Mouse (Mus musculus): ENCODE results near the gene Safb. TPM values are rescaled to one million over a fixed set of nuclear protein-coding genes. Genes with fewer than 3 reads are reported as not detected.
"Not testable (repeated sequence)": the region's sequence is repeated elsewhere in the genome, so short reads cannot be mapped to it uniquely, and the experiment has no call there.

Gene Safb
- polyA plus RNA-seq, 1 experiment from 2014 or later: 103 TPM

DNA sequence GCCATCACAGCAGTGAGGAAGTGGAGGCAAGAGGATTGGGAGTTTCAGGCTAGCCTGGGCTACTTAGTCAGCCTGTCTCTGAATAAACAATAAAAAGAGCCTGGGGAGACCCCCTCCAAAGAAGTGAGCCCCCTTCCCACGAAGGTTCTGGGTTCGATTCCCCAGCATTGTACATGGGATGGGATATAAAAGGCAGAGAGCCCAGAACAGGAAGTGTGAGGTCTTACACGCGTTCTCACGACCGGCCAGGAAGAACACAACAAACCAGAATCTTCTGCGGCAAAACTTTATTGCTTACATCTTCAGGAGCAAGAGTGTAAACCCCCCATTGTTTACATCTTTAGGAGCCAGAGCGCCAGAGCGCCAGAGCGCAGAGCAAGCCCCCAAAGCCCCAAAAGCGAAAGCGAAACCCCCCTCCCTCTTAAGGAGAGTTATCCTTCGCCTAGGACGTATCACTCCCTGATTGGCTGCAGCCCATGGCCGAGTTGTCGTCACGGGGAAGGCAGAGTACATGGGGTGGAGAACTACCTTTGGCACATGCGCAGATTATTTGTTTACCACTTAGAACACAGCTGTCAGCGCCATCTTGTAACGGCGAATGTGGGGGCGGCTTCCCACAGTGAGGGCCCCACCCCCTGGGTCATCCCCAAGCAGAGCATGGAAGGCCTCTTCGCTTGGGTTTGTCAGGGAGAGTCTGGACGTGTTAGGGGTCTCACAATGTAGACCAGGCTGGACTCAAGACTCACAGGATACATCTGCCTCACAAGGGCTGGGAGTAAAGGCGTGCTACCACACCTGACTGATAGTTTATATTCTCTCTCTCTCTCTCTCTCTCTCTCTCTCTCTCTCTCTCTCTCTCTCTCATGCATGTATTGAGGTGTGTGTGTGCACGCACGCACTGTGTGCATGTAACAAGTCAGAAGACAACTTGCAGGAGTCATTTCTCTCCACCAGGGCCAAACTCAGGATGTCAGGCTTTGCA, 45.5 kb downstream of the Safb start:
- not testable (repeated sequence) for ATAC-seq (ENCODE audit: low FRiP score); H3K9ac ChIP-seq (replicated peaks)
- 89% methylated on average over 27 of the region's 27 CpGs for WGBS

DNA sequence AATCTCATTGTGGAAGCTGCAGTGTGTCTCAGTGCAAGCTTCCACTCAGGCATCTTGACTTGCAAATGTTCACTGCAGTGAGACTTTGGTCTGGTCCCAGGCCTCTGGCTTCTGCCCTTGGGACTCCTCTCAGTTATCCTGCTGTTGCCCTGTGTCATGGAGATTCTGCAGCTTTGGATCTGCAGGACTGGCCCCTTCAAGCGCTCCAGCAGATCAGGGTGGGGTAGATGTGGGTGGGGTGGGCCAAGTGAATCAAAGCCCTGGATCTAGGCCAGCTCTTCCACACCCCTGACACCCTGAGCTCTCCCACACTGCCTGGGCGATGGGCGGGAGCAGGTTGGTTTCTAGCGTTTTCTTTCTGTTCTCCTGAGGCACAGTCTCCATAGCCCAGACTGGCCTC, 47.2 kb downstream of the Safb start:
- H3K9ac ChIP-seq (replicated peaks): no peak overlapping the region
- no peaks in the 10 kb centered on the region for H3K36me3 ChIP-seq
- H3K27ac ChIP-seq (replicated peaks): no peak overlapping the region
- 57% methylated on average over 4 of the region's 4 CpGs for WGBS
- no peak overlapping the region for H3K4me3 ChIP-seq (replicated peaks)
- no peak for ATAC-seq (ENCODE audit: low FRiP score)
- H3K4me2 ChIP-seq: no peak overlapping the region
- no peaks in the 10 kb centered on the region for H3K9me3 ChIP-seq (replicated peaks)
- peaks cover 16% of the 10 kb centered on the region for H3K4me1 ChIP-seq
- H3K27me3 ChIP-seq (replicated peaks): no peaks in the 10 kb centered on the region

More for the DNA sequence above, 45.5 kb downstream of the Safb start:
- not testable (repeated sequence) for H3K9me3 ChIP-seq (replicated peaks); H3K36me3 ChIP-seq; H3K4me3 ChIP-seq (replicated peaks); H3K27ac ChIP-seq (replicated peaks); H3K27me3 ChIP-seq (replicated peaks); H3K4me2 ChIP-seq
- peaks cover 29% of the 10 kb centered on the region for H3K4me1 ChIP-seq

DNA sequence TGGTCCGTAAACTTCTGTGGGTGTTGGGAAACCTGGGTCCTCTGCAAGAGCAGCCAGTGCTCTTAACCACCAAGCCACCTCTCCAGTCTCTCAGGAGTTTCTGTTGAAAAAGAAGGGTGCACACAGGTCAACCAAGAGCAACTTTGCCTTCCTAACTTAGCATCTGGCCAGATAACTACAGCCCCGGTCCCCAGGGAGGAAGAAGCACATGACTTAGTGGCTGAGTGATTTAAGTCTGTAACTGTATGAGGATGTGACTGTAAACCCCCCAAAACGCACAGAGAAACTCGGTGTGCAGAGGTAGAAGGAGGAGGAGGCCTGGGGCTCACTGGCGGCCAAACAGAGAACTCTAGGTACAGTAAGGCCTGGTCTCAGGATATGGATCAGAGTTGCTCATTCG, 49.4 kb downstream of the Safb start:
- WGBS: 93% methylated on average over 6 of the region's 6 CpGs

DNA sequence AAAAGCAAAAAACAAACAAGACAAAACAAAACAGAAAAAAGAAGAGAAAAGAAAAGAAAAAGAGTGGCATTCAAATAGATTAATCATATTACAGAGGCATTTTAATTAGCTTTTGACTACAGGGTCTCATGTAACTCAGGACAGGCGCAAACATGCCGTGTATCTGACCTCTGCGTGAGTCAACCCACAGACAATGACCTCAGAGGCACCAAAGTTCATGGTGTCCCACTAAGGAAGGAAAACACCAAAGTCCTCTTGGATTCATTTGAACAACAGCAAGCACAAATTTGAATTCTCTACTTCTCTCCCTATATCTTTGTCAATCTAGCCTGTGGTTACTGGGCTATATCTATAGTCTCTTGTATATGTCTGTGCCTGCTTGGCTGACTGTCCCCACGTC, 58.6 kb downstream of the Safb start:
- no peak overlapping the region for H3K4me2 ChIP-seq
- no peak overlapping the region for H3K9ac ChIP-seq (replicated peaks)
- H3K4me1 ChIP-seq: no peaks in the 10 kb centered on the region
- 84% methylated on average over 4 of the region's 4 CpGs for WGBS
- no peak overlapping the region for H3K27ac ChIP-seq (replicated peaks)
- H3K9me3 ChIP-seq (replicated peaks): no peaks in the 10 kb centered on the region
- no peak for ATAC-seq (ENCODE audit: low FRiP score)
- no peaks in the 10 kb centered on the region for H3K27me3 ChIP-seq (replicated peaks)
- no peaks in the 10 kb centered on the region for H3K36me3 ChIP-seq
- H3K4me3 ChIP-seq (replicated peaks): no peak overlapping the region

More for the DNA sequence above, 49.4 kb downstream of the Safb start:
- no peak overlapping the region for H3K4me2 ChIP-seq
- H3K36me3 ChIP-seq: no peaks in the 10 kb centered on the region
- H3K27ac ChIP-seq (replicated peaks): no peak overlapping the region
- no peaks in the 10 kb centered on the region for H3K27me3 ChIP-seq (replicated peaks)
- H3K4me3 ChIP-seq (replicated peaks): no peak overlapping the region
- H3K9me3 ChIP-seq (replicated peaks): no peaks in the 10 kb centered on the region
- H3K9ac ChIP-seq (replicated peaks): no peak overlapping the region
- H3K4me1 ChIP-seq: no peaks in the 10 kb centered on the region
- ATAC-seq (ENCODE audit: low FRiP score): no peak

DNA sequence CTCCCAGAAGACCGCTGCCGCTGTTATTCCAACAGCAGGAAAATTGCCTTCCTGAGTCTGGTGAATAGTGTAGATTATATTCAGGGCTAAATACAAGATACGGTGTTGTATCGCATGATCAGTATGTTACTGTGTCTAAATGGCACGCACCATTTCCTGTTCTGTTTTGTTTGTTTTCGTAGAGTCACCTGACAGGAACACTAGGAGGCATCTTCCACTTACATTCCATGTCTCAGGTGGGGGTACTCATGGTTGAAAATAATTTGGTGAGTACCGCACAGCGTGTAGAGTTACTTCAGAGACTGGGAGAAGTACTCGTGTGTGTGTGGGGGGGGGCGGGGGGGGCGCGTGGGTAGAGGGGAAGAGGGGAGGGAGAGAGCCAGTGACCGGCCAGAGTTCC, 62.9 kb downstream of the Safb start:
- Histone ChIP-seq H3K27me3 (replicated peaks) (no peaks in the 10 kb centered on the region), H3K9ac (replicated peaks) (no peak overlapping the region), H3K27ac (replicated peaks) (no peak overlapping the region), H3K4me3 (replicated peaks) (no peak overlapping the region), H3K4me1 (no peaks in the 10 kb centered on the region), H3K4me2 (no peak overlapping the region), H3K9me3 (replicated peaks) (no peaks in the 10 kb centered on the region), H3K36me3 (no peaks in the 10 kb centered on the region)
- ATAC-seq (ENCODE audit: low FRiP score): no peak
- 65% methylated on average over 12 of the region's 13 CpGs for WGBS

DNA sequence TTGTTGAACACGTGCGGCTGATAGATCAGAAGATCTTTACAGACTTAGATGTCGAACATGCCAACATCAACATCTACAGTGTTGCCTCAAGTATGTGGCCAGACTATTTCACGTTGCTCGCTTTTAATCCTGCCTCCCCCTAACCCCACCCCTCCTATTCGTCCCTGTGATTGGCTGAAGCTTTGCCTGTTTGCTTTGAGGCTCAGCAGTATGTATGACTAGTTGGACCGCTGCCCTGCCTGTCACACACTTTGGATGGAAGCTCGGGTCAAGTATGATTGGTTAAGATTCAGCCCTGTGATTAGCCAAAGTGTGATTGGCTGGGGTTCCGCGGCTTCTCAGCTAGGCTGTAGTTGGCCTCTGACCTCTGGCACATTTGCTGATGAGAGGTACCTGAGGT, 67.2 kb downstream of the Safb start:
- Histone ChIP-seq H3K36me3 (no peaks in the 10 kb centered on the region), H3K4me2 (no peak overlapping the region), H3K9me3 (replicated peaks) (no peaks in the 10 kb centered on the region), H3K9ac (replicated peaks) (no peak overlapping the region), H3K4me3 (replicated peaks) (no peak overlapping the region), H3K27me3 (replicated peaks) (no peaks in the 10 kb centered on the region), H3K27ac (replicated peaks) (no peak overlapping the region), H3K4me1 (no peaks in the 10 kb centered on the region)
- no peak; the same call in 1 of the 2 replicates for ATAC-seq (ENCODE audit: low FRiP score)
- 25% methylated on average over 10 of the region's 10 CpGs for WGBS

DNA sequence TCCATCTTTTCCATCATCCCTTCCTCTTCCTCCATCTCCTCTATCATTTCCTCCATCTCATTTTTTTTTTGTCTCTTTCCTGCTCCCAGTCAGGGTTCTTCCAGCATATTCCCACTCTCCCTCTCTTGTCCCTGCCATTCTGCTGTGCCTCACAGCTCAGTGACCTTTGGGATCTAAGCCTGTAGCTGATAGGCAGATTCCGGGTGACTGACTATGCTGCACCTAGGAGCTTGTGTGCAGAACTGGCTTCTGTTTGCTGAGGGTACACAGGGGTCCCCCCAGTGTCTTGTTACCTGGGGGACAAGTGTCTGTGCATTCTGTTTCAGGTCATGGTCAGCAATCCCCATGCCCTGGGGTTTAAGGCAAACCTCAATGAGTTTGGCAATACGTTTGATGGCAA, 70.1 kb downstream of the Safb start:
- H3K4me3 ChIP-seq (replicated peaks): no peak overlapping the region
- no peak for ATAC-seq (ENCODE audit: low FRiP score)
- H3K27me3 ChIP-seq (replicated peaks): no peaks in the 10 kb centered on the region
- H3K36me3 ChIP-seq: no peaks in the 10 kb centered on the region
- WGBS: 83% methylated on average over 2 of the region's 2 CpGs
- no peak overlapping the region for H3K27ac ChIP-seq (replicated peaks)
- no peaks in the 10 kb centered on the region for H3K4me1 ChIP-seq
- no peak overlapping the region for H3K9ac ChIP-seq (replicated peaks)
- no peak overlapping the region for H3K4me2 ChIP-seq
- no peaks in the 10 kb centered on the region for H3K9me3 ChIP-seq (replicated peaks)

DNA sequence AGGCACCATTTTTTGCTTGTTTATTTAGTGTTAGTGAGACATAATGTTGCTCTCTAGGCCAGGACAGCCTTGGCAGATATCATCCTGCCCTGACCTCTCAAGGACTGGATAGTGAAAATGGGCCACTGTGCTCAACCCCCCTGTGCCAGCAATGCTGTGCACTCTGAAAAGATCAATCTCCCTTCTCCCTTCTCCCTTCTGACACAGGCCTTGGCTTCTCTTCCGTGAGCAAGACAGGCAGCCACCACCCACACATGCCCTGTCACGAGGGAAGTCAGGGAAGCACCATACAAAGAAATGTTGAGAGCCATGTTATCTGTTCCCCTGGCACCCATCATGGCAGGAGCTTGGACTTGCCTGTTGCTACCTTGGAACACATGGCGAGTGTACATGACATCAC, 70.7 kb downstream of the Safb start:
- Histone ChIP-seq H3K4me2 (no peak overlapping the region), H3K9ac (replicated peaks) (no peak overlapping the region), H3K9me3 (replicated peaks) (no peaks in the 10 kb centered on the region), H3K4me3 (replicated peaks) (no peak overlapping the region), H3K4me1 (no peaks in the 10 kb centered on the region), H3K27ac (replicated peaks) (no peak overlapping the region), H3K36me3 (no peaks in the 10 kb centered on the region), H3K27me3 (replicated peaks) (no peaks in the 10 kb centered on the region)
- WGBS: 89% methylated on average over 3 of the region's 3 CpGs
- ATAC-seq (ENCODE audit: low FRiP score): no peak

Other genes starting within 250 kb of the Safb start
- 206 and 247 TPM in 2 replicates for gene Ptprs, start 108.3 kb upstream of the Safb start, polyA plus RNA-seq (2015; fragmentation: Nextera tagmentation; extraction: Ambion mirVana)
- gene Znrf4, start 72.4 kb upstream of the Safb start, polyA plus RNA-seq (2015; fragmentation: Nextera tagmentation; extraction: Ambion mirVana): not detected in 2 replicates
- 0.95 and 1.4 TPM in 2 replicates for gene Gm20219, start 30.4 kb upstream of the Safb start, polyA plus RNA-seq (2015; fragmentation: Nextera tagmentation; extraction: Ambion mirVana)
- gene Safb2, start 240 bp upstream of the Safb start, polyA plus RNA-seq (2015; fragmentation: Nextera tagmentation; extraction: Ambion mirVana): 73.4 and 76.5 TPM in 2 replicates
- 205 and 212 TPM in 2 replicates for gene 2410015M20Rik, start 24.9 kb downstream of the Safb start, polyA plus RNA-seq (2015; fragmentation: Nextera tagmentation; extraction: Ambion mirVana)
- gene Rpl36, start 28.6 kb downstream of the Safb start, polyA plus RNA-seq (2015; fragmentation: Nextera tagmentation; extraction: Ambion mirVana): 1,028 and 1,172 TPM in 2 replicates
- gene Lonp1, start 42.1 kb downstream of the Safb start, polyA plus RNA-seq (2015; fragmentation: Nextera tagmentation; extraction: Ambion mirVana): 43.3 and 47.2 TPM in 2 replicates
- gene Catsperd, start 43.3 kb downstream of the Safb start, polyA plus RNA-seq (2015; fragmentation: Nextera tagmentation; extraction: Ambion mirVana): 1.4 and 1.6 TPM in 2 replicates
- 94.2 and 95.4 TPM in 2 replicates for gene Ranbp3, start 88.5 kb downstream of the Safb start, polyA plus RNA-seq (2015; fragmentation: Nextera tagmentation; extraction: Ambion mirVana)
- gene Ndufa11, start 132.9 kb downstream of the Safb start, polyA plus RNA-seq (2015; fragmentation: Nextera tagmentation; extraction: Ambion mirVana): 639 and 709 TPM in 2 replicates
- 13.8 and 18.1 TPM in 2 replicates for gene Vmac, start 133.2 kb downstream of the Safb start, polyA plus RNA-seq (2015; fragmentation: Nextera tagmentation; extraction: Ambion mirVana)
- 2.7 and 5.3 TPM in 2 replicates for gene Nrtn, start 172.7 kb downstream of the Safb start, polyA plus RNA-seq (2015; fragmentation: Nextera tagmentation; extraction: Ambion mirVana)
- gene Dus3l, start 179.9 kb downstream of the Safb start, polyA plus RNA-seq (2015; fragmentation: Nextera tagmentation; extraction: Ambion mirVana): 86.4 and 97.6 TPM in 2 replicates
- gene Prr22, start 185.4 kb downstream of the Safb start, polyA plus RNA-seq (2015; fragmentation: Nextera tagmentation; extraction: Ambion mirVana): 0.87 and 0.93 TPM in 2 replicates
- gene Rfx2, start 246.2 kb downstream of the Safb start, polyA plus RNA-seq (2015; fragmentation: Nextera tagmentation; extraction: Ambion mirVana): 5.1 and 5.3 TPM in 2 replicates